Mouse (Mus musculus) lung, embryonic 15.5 days (tissue): ENCODE results near the gene Acsl5. TPM values are rescaled to one million over a fixed set of nuclear protein-coding genes. Genes with fewer than 3 reads are reported as not detected.
A peak's percentile ranks its signal among the peaks of the same experiment; 100 is the strongest.

Experiments
- ATAC-seq: fragments of 200-750 bp; cut with Nextera tagmentation; 2 replicates; pipeline ENCODE4 v1.8.0; 2017; ENCODE audit warnings: moderate number of reproducible peaks, borderline replicate concordance; ENCODE audit not compliant: low FRiP score, low TSS enrichment; ENCODE audit errors: extremely low read depth
- H3K27ac ChIP-seq: fragments of 300-500 bp; sonication (generic); 2 replicates; pipeline ENCODE4 v1.5.1; 2015; ENCODE audit warnings: moderate library complexity, mild to moderate bottlenecking, inconsistent platforms
- H3K27me3 ChIP-seq: fragments of 300-500 bp; sonication (generic); 2 replicates; pipeline ENCODE4 v1.6.1; 2015; ENCODE audit warnings: inconsistent platforms
- H3K36me3 ChIP-seq: fragments of 300-500 bp; sonication (generic); 2 replicates; pipeline ENCODE4 v1.6.1; 2015; ENCODE audit warnings: inconsistent platforms
- H3K4me1 ChIP-seq: fragments of 300-500 bp; sonication (generic); 2 replicates; pipeline ENCODE4 v1.6.1; 2015; ENCODE audit warnings: inconsistent platforms
- H3K4me2 ChIP-seq: fragments of 300-500 bp; sonication (generic); 2 replicates; pipeline ENCODE4 v1.6.1; 2015; ENCODE audit warnings: inconsistent platforms, mild to moderate bottlenecking, moderate library complexity
- H3K4me3 ChIP-seq: fragments of 300-500 bp; sonication (generic); 2 replicates; pipeline ENCODE4 v1.5.1; 2015; ENCODE audit warnings: mild to moderate bottlenecking, inconsistent platforms
- H3K9ac ChIP-seq: fragments of 300-500 bp; sonication (generic); 2 replicates; pipeline ENCODE4 v1.6.1; 2015; ENCODE audit warnings: inconsistent platforms
- H3K9me3 ChIP-seq: fragments of 300-500 bp; sonication (generic); 2 replicates; pipeline ENCODE4 v1.6.1; 2016; ENCODE audit warnings: inconsistent platforms
- WGBS: fragments of 180-500 bp; shearing (Covaris S2); methylation state at CpG from one replicate; pipeline ENCODE4 v1.1.7; 2015; 5-methylcytosine and 5-hydroxymethylcytosine counted together
- polyA plus RNA-seq: library from polyadenylated mRNA; unstranded; fragments of >200 nt; fragmentation: Nextera tagmentation; extraction: Ambion mirVana; gene quantifications from 2 replicates; pipeline ENCODE4 v1.2.1, GENCODE M21; 2015

The Acsl5 gene
- 81.8 and 83.7 TPM in 2 replicates for polyA plus RNA-seq

- no peak within 1 kb of the TSS for H3K4me2 ChIP-seq
- H3K27me3 ChIP-seq = no peaks in the 10 kb centered on the region
- peaks cover 21% of the 10 kb centered on the region for H3K4me1 ChIP-seq
- 86% methylated on average over 9 of the region's 9 CpGs for WGBS
- no peak within 1 kb of the TSS for H3K9ac ChIP-seq
- no peak within 1 kb of the TSS for H3K4me3 ChIP-seq
- ATAC-seq = no peak
- H3K9me3 ChIP-seq = no peaks in the 10 kb centered on the region
- H3K36me3 ChIP-seq = no peaks in the 10 kb centered on the region
- H3K27ac ChIP-seq = peak within 1 kb of the TSS; percentile 20; the same call in 1 of the 2 replicates
These were observed at the start of gene Acsl5 for GRCm38 (mm10) chr19:55251383-55252124. Gene Acsl5 (plus strand): TSS chr19:55251938.

GRCm38 (mm10) chr19:55206482-55207138 lies 45.1 kb upstream of the Acsl5 start:
- H3K36me3 ChIP-seq = no peaks in the 10 kb centered on the region
- H3K4me2 ChIP-seq = no peak overlapping the region
- H3K9me3 ChIP-seq = no peaks in the 10 kb centered on the region
- no peak overlapping the region for H3K9ac ChIP-seq
- no peaks in the 10 kb centered on the region for H3K27me3 ChIP-seq
- no peaks in the 10 kb centered on the region for H3K4me1 ChIP-seq
- no peak overlapping the region for H3K27ac ChIP-seq
- H3K4me3 ChIP-seq = no peak overlapping the region
- WGBS = 34% methylated on average over 8 of the region's 8 CpGs
- no peak for ATAC-seq

GRCm38 (mm10) chr19:55207205-55207604 lies 44.5 kb upstream of the Acsl5 start:
- Histone ChIP-seq H3K4me3 (no peak overlapping the region), H3K9me3 (no peaks in the 10 kb centered on the region), H3K9ac (no peak overlapping the region), H3K4me1 (no peaks in the 10 kb centered on the region), H3K36me3 (no peaks in the 10 kb centered on the region), H3K27me3 (no peaks in the 10 kb centered on the region), H3K4me2 (no peak overlapping the region), H3K27ac (no peak overlapping the region)
- WGBS = 42% methylated on average over 6 of the region's 6 CpGs
- no peak for ATAC-seq

GRCm38 (mm10) chr19:55207746-55208538 lies 43.8 kb upstream of the Acsl5 start:
- ATAC-seq = no peak
- no peak overlapping the region for H3K9ac ChIP-seq
- H3K4me2 ChIP-seq = no peak overlapping the region
- no peak overlapping the region for H3K27ac ChIP-seq
- 0 out of 2 replicates have a peak, but pooled peaks cover 2% of the 10 kb centered on the region for H3K4me1 ChIP-seq
- 56% methylated on average over 25 of the region's 25 CpGs for WGBS
- H3K27me3 ChIP-seq = no peaks in the 10 kb centered on the region
- no peaks in the 10 kb centered on the region for H3K36me3 ChIP-seq
- no peak overlapping the region for H3K4me3 ChIP-seq
- H3K9me3 ChIP-seq = no peaks in the 10 kb centered on the region

- no peaks in the 10 kb centered on the region for H3K36me3 ChIP-seq
- 69% methylated on average over 4 of the region's 4 CpGs for WGBS
- H3K4me1 ChIP-seq = 0 out of 2 replicates have a peak, but pooled peaks cover 2% of the 10 kb centered on the region
- H3K4me2 ChIP-seq = no peak overlapping the region
- ATAC-seq = no peak
- no peak overlapping the region for H3K9ac ChIP-seq
- no peak overlapping the region for H3K4me3 ChIP-seq
- no peaks in the 10 kb centered on the region for H3K27me3 ChIP-seq
- H3K9me3 ChIP-seq = no peaks in the 10 kb centered on the region
- no peak overlapping the region for H3K27ac ChIP-seq
These were observed 43.1 kb upstream of the Acsl5 start for GRCm38 (mm10) chr19:55208654-55209053.

- no peaks in the 10 kb centered on the region for H3K36me3 ChIP-seq
- H3K4me1 ChIP-seq = 0 out of 2 replicates have a peak, but pooled peaks cover 2% of the 10 kb centered on the region
- no peak overlapping the region for H3K27ac ChIP-seq
- H3K4me3 ChIP-seq = no peak overlapping the region
- no peak for ATAC-seq
- 80% methylated on average over 3 of the region's 3 CpGs for WGBS
- H3K27me3 ChIP-seq = no peaks in the 10 kb centered on the region
- H3K9me3 ChIP-seq = no peaks in the 10 kb centered on the region
- no peak overlapping the region for H3K9ac ChIP-seq
- H3K4me2 ChIP-seq = no peak overlapping the region
These were observed 42.7 kb upstream of the Acsl5 start for GRCm38 (mm10) chr19:55209084-55209483.

- Histone ChIP-seq H3K27ac (peak overlapping the region; percentile 92; the same call in 1 of the 2 replicates), H3K9ac (no peak overlapping the region), H3K4me2 (no peak overlapping the region), H3K9me3 (no peaks in the 10 kb centered on the region), H3K36me3 (no peaks in the 10 kb centered on the region), H3K4me3 (no peak overlapping the region), H3K4me1 (peaks cover 10% of the 10 kb centered on the region), H3K27me3 (no peaks in the 10 kb centered on the region)
- ATAC-seq = no peak
- WGBS = 80% methylated on average over 1 of the region's 1 CpGs
These were observed 40.0 kb upstream of the Acsl5 start for GRCm38 (mm10) chr19:55211698-55212097.

GRCm38 (mm10) chr19:55213617-55214340 lies 38.0 kb upstream of the Acsl5 start:
- no peaks in the 10 kb centered on the region for H3K9me3 ChIP-seq
- H3K9ac ChIP-seq = no peak overlapping the region; the same call in 1 of the 2 replicates
- H3K4me1 ChIP-seq = peaks cover 23% of the 10 kb centered on the region
- peak overlapping the region; percentile 41 for H3K4me2 ChIP-seq
- no peak overlapping the region for H3K4me3 ChIP-seq
- H3K27ac ChIP-seq = peak overlapping the region; percentile 92
- 53% methylated on average over 12 of the region's 12 CpGs for WGBS
- peak; percentile 76 for ATAC-seq
- H3K27me3 ChIP-seq = no peaks in the 10 kb centered on the region
- H3K36me3 ChIP-seq = no peaks in the 10 kb centered on the region

GRCm38 (mm10) chr19:55216876-55217275 lies 34.9 kb upstream of the Acsl5 start:
- H3K9ac ChIP-seq = no peak overlapping the region
- no peak overlapping the region for H3K4me2 ChIP-seq
- H3K4me3 ChIP-seq = no peak overlapping the region
- 82% methylated on average over 4 of the region's 4 CpGs for WGBS
- H3K4me1 ChIP-seq = peaks cover 31% of the 10 kb centered on the region
- H3K36me3 ChIP-seq = no peaks in the 10 kb centered on the region
- H3K9me3 ChIP-seq = no peaks in the 10 kb centered on the region
- ATAC-seq = no peak
- no peaks in the 10 kb centered on the region for H3K27me3 ChIP-seq
- peak overlapping the region; percentile 43; the same call in 1 of the 2 replicates for H3K27ac ChIP-seq

- no peak for ATAC-seq
- peaks cover 31% of the 10 kb centered on the region for H3K4me1 ChIP-seq
- 62% methylated on average over 9 of the region's 9 CpGs for WGBS
- H3K9me3 ChIP-seq = no peaks in the 10 kb centered on the region
- H3K27me3 ChIP-seq = no peaks in the 10 kb centered on the region
- H3K4me3 ChIP-seq = no peak overlapping the region
- H3K36me3 ChIP-seq = no peaks in the 10 kb centered on the region
- peak overlapping the region; percentile 43; the same call in 1 of the 2 replicates for H3K27ac ChIP-seq
- no peak overlapping the region for H3K4me2 ChIP-seq
- H3K9ac ChIP-seq = no peak overlapping the region
These were observed 34.4 kb upstream of the Acsl5 start for GRCm38 (mm10) chr19:55217365-55217764.

- peaks cover 29% of the 10 kb centered on the region for H3K4me1 ChIP-seq
- peak overlapping the region; percentile 35; the same call in 1 of the 2 replicates for H3K27ac ChIP-seq
- 2% methylated on average over 20 of the region's 20 CpGs for WGBS
- peak; percentile 39 for ATAC-seq
- peak overlapping the region; percentile 59 for H3K4me2 ChIP-seq
- no peaks in the 10 kb centered on the region for H3K36me3 ChIP-seq
- H3K9ac ChIP-seq = peak overlapping the region; percentile 36
- peak overlapping the region; percentile 39 for H3K4me3 ChIP-seq
- H3K27me3 ChIP-seq = no peaks in the 10 kb centered on the region
- H3K9me3 ChIP-seq = no peaks in the 10 kb centered on the region
These were observed 33.5 kb upstream of the Acsl5 start for GRCm38 (mm10) chr19:55218192-55218739.
